Mouse (Mus musculus): ENCODE results near the gene Arfgef2.

GRCm38 (mm10) chr2:166910536-166910935 is 105.1 kb downstream of the Arfgef2 start:
- TF ChIP-seq EP300 (IDR thresholded peaks at IDR 0.05; ENCODE audit: low read depth) (no peak), CTCF (IDR thresholded peaks at IDR 0.05; ENCODE audit: low read depth) (no peak)
